Mouse (Mus musculus) midbrain, embryonic 16.5 days (tissue): ENCODE measurements around the gene Cacnb3. TPM values are rescaled to one million over a fixed set of nuclear protein-coding genes. Genes with fewer than 3 reads are reported as not detected.
A peak's percentile ranks its signal among the peaks of the same experiment; 100 is the strongest.

Experiments
- ATAC-seq: fragments of 200-750 bp; cut with Nextera tagmentation; 2 replicates; pipeline ENCODE4 v1.8.0; 2017; ENCODE audit warnings: moderate TSS enrichment
- H3K27ac ChIP-seq: fragments of 300-500 bp; sonication (generic); 2 replicates; pipeline ENCODE4 v1.5.1; 2014; ENCODE audit warnings: mild to moderate bottlenecking, low read length, mixed read lengths
- H3K27me3 ChIP-seq: fragments of 300-500 bp; sonication (generic); 2 replicates; pipeline ENCODE4 v1.6.1; 2014; ENCODE audit warnings: low read depth, low read length, mixed read lengths; ENCODE audit not compliant: control insufficient read depth, insufficient read depth
- H3K36me3 ChIP-seq: fragments of 300-500 bp; sonication (generic); 2 replicates; pipeline ENCODE4 v1.6.1; 2014; ENCODE audit warnings: mild to moderate bottlenecking, low read length, moderate library complexity, mixed read lengths; ENCODE audit not compliant: control insufficient read depth, insufficient read depth
- H3K4me1 ChIP-seq: fragments of 300-500 bp; sonication (generic); 2 replicates; pipeline ENCODE4 v1.6.1; 2014; ENCODE audit warnings: mild to moderate bottlenecking, low read length, mixed read lengths; ENCODE audit not compliant: control insufficient read depth, insufficient read depth
- H3K4me2 ChIP-seq: fragments of 300-500 bp; sonication (generic); 2 replicates; pipeline ENCODE4 v1.6.1; 2014; ENCODE audit warnings: mild to moderate bottlenecking, low read length, mixed read lengths
- H3K4me3 ChIP-seq: fragments of 300-500 bp; sonication (generic); 2 replicates; pipeline ENCODE4 v1.5.1; 2014; ENCODE audit warnings: low read depth, mild to moderate bottlenecking, low read length, moderate library complexity, mixed read lengths
- H3K9ac ChIP-seq: fragments of 300-500 bp; sonication (generic); 2 replicates; pipeline ENCODE4 v1.6.1; 2014; ENCODE audit warnings: low read depth, low read length, mixed read lengths
- H3K9me3 ChIP-seq: fragments of 300-500 bp; sonication (generic); replicated peaks from 2 replicates; pipeline ENCODE4 v1.6.1; 2014; ENCODE audit warnings: mild to moderate bottlenecking, low read length, mixed read lengths; ENCODE audit not compliant: control insufficient read depth, poor library complexity, severe bottlenecking
- WGBS: fragments of 180-500 bp; shearing (Covaris S2); extraction: QIAGEN DNeasy Blood & Tissue Kit; methylation state at CpG from one replicate; pipeline ENCODE4 v1.1.7; 2014; 5-methylcytosine and 5-hydroxymethylcytosine counted together
- polyA plus RNA-seq: library from polyadenylated mRNA; unstranded; fragments of >200 nt; fragmentation: Nextera tagmentation; extraction: Ambion mirVana; gene quantifications from 2 replicates; pipeline ENCODE4 v1.2.1, GENCODE M21; 2015

Gene Cacnb3
- polyA plus RNA-seq, 1 experiment from 2014 or later, result 198 TPM

DNA sequence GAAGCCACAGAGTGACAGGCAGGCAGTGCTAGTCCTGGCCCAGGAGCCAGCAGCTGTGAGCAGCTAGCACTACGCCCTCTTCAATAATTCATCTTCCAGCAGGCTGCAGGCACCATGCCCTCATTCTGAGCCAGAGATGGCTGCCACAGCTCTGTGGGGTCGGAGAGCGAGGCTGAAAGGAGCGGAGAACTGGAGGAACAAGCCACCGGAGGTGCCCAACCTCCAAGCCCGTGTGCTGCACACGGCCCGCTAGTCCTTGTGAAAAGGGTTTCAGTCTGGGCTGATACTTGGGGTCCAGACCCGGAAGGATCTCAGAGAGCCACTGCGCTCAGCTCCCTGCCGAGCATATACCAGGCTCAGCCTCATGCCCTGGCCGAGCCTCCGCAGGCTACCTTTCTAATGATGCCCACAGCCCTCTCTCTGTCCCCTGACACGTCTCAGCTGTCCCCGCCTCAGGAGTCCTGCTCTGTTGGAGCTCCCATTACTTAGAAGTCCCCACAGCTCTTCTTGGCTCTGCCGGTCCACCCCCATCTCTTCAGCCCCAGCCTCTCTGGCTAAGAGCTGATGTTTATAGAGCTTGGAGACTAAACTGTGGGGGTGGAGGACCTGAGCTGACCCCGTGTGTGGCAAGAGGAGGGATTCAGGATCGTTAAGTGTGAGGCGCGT lies 1.9 kb upstream of the Cacnb3 start:
- Histone ChIP-seq H3K4me1 (peaks cover 25% of the 10 kb centered on the region), H3K4me3 (peak overlapping the region; percentile 0; the same call in 1 of the 2 replicates), H3K36me3 (no peaks in the 10 kb centered on the region), H3K27ac (peak overlapping the region; percentile 58), H3K27me3 (no peaks in the 10 kb centered on the region), H3K9me3 (no peaks in the 10 kb centered on the region; the same call in 1 of the 2 replicates), H3K9ac (peak overlapping the region; percentile 61), H3K4me2 (peak overlapping the region; percentile 40)
- WGBS, result 8% methylated on average over 20 of the region's 20 CpGs
- no peak; the same call in 1 of the 2 replicates for ATAC-seq

DNA sequence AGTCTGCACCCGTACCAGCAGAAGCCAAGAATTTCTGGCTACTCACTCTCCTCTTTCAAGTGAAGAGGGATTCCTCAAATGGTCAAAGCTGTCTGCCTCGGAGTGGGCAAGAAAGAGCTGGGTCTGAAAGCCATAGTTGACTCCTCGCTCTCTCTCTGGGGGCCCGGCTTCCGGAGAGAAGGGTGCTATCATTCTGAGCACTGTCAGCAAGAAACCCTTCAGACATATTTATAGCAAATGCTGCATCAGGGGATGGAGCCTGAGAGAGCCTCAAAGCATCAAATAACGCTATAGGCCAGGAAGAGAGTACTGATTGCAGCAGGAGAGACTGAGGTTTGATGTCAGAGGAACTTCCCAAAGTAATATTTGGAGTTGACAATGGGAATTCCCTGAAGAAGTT lies 1.2 kb upstream of the Cacnb3 start:
- 60% methylated on average over 6 of the region's 6 CpGs for WGBS
- no peak overlapping the region for H3K4me3 ChIP-seq
- H3K4me2 ChIP-seq, result no peak overlapping the region
- H3K27me3 ChIP-seq, result no peaks in the 10 kb centered on the region
- no peak overlapping the region for H3K9ac ChIP-seq
- ATAC-seq, result no peak
- H3K36me3 ChIP-seq, result no peaks in the 10 kb centered on the region
- peaks cover 25% of the 10 kb centered on the region for H3K4me1 ChIP-seq
- no peaks in the 10 kb centered on the region for H3K9me3 ChIP-seq
- H3K27ac ChIP-seq, result no peak overlapping the region

DNA sequence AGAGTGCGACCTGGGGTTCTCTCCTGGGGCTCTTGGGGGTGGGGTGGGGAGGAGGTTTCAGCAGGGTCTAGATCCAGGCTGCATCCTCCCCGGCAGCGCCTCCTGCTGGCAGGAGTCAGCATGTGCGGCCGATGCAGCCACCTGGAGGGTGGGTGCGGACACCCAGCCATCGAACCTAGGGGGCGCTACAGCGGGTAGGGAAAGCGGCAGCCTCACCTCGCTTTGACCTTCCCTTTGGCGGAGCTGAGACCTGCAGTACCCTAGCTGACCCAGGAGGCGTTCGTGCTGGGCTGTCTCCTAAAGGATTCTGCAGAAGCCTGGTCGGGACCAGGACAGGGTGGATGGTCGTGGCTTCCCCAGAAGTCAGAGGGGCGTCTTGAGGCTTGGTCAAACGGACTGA lies 853 bp downstream of the Cacnb3 start:
- 0 out of 2 replicates have a peak, but pooled peaks have one; percentile 11 for ATAC-seq

DNA sequence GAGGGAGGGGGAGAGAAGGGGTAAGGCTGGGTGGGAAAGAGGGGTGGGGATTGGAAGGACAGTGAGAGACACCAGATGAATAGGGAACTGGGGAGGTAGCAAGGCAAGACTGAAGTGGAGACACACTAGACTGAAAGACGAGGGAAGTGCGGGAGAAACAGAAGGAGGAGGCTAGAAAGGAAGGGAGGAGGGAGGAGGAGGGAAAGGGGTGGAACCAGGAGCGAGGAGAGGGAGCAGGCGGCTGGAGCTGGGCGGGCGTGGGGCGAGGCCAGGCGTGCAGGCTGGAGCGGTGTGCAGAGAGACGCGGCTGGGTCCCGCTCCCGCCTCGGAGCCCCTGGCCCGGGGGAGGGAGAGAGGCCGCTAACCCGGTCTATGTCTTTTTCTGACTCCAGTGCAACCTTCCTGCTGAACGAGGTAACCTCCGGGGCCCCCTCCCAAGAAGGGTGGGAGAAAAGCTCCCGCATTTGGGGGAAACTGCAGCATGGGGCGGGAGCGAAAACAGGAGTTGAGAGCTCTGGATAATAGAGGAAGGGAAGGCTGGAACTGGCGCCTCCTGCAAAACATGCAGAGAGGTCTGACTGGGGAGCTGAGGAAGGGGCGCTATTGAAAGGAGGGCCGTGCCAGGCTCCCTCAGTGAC lies 1.6 kb downstream of the Cacnb3 start:
- peak overlapping the region; percentile 96 for H3K9ac ChIP-seq
- H3K27ac ChIP-seq, result peak overlapping the region; percentile 98
- peak overlapping the region; percentile 69 for H3K4me2 ChIP-seq
- no peaks in the 10 kb centered on the region for H3K27me3 ChIP-seq
- H3K36me3 ChIP-seq, result no peaks in the 10 kb centered on the region
- H3K4me3 ChIP-seq, result peak overlapping the region; percentile 84
- H3K9me3 ChIP-seq, result no peaks in the 10 kb centered on the region
- ATAC-seq, result peak; percentile 69
- peaks cover 41% of the 10 kb centered on the region for H3K4me1 ChIP-seq
- WGBS, result under 1% methylated on average over 23 of the region's 25 CpGs

More for the DNA sequence above, 853 bp downstream of the Cacnb3 start:
- WGBS, result under 1% methylated on average over 18 of the region's 18 CpGs
- H3K4me3 ChIP-seq, result peak overlapping the region; percentile 84
- no peaks in the 10 kb centered on the region for H3K9me3 ChIP-seq
- H3K27ac ChIP-seq, result peak overlapping the region; percentile 98
- no peaks in the 10 kb centered on the region for H3K36me3 ChIP-seq
- peaks cover 33% of the 10 kb centered on the region for H3K4me1 ChIP-seq
- no peaks in the 10 kb centered on the region for H3K27me3 ChIP-seq
- H3K4me2 ChIP-seq, result peak overlapping the region; percentile 69
- H3K9ac ChIP-seq, result peak overlapping the region; percentile 96

DNA sequence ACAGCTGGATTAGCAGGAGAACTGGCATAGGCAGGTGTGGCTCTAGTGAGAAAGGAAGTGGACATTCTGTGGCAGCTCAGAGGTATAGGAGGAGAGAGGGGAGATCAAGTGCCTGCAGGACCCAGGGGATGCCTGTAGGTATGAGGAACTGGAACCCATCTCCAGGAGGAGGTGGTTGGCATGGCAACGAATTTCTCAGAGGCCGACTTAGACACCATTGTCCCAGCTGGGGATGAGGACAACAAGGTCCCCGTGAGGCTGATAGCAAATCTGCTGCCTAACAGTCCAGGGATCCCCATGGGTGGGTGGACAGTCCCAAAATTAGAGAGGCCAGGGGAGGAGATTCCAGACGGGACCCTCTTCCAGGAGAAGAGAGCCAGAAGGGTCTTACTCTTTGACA lies 2.3 kb downstream of the Cacnb3 start:
- 0% methylated on average over 4 of the region's 4 CpGs for WGBS
- peaks cover 48% of the 10 kb centered on the region for H3K4me1 ChIP-seq
- peak overlapping the region; percentile 98 for H3K27ac ChIP-seq
- no peaks in the 10 kb centered on the region for H3K27me3 ChIP-seq
- H3K9ac ChIP-seq, result peak overlapping the region; percentile 96
- peak overlapping the region; percentile 84 for H3K4me3 ChIP-seq
- no peak for ATAC-seq
- peak overlapping the region; percentile 69 for H3K4me2 ChIP-seq
- no peaks in the 10 kb centered on the region for H3K9me3 ChIP-seq
- H3K36me3 ChIP-seq, result no peaks in the 10 kb centered on the region

DNA sequence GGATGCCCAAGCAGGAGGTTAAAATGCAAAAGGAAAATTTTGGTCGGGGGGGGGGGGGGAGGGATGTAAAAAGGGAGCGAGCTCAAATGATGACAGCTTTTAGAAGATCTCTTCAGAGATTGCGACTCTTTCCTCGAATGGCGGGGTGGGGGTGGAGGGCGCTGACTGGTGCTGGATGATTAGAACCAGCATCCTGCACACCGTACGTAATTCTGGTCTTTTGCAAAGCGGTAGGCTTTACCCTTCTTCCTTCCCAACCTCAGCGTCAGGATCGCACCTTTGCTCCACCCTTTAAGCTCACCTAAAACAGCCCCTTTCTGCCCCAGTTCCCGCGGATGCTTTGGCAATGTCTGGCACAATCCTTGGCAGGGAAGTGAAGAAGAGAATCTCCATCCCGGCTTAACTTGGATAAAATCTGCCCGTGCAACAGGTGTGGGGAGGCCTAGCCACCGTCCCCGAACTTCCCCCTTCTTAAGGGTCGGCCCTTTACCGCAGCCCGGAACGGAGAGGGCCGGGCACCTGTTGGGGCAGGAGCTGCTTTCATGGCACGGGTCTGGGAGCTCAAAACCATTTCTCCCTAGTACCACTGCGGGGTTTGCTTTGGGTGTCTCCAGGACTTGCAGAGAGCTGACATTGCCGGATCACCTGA lies 3.3 kb downstream of the Cacnb3 start:
- peaks cover 39% of the 10 kb centered on the region for H3K4me1 ChIP-seq
- peak; percentile 3 for ATAC-seq
- no peaks in the 10 kb centered on the region for H3K27me3 ChIP-seq
- WGBS, result under 1% methylated on average over 25 of the region's 25 CpGs
- peak overlapping the region; percentile 84 for H3K4me3 ChIP-seq
- H3K36me3 ChIP-seq, result no peaks in the 10 kb centered on the region
- H3K9me3 ChIP-seq, result no peaks in the 10 kb centered on the region
- H3K9ac ChIP-seq, result peak overlapping the region; percentile 96
- peak overlapping the region; percentile 69 for H3K4me2 ChIP-seq
- peak overlapping the region; percentile 98 for H3K27ac ChIP-seq

DNA sequence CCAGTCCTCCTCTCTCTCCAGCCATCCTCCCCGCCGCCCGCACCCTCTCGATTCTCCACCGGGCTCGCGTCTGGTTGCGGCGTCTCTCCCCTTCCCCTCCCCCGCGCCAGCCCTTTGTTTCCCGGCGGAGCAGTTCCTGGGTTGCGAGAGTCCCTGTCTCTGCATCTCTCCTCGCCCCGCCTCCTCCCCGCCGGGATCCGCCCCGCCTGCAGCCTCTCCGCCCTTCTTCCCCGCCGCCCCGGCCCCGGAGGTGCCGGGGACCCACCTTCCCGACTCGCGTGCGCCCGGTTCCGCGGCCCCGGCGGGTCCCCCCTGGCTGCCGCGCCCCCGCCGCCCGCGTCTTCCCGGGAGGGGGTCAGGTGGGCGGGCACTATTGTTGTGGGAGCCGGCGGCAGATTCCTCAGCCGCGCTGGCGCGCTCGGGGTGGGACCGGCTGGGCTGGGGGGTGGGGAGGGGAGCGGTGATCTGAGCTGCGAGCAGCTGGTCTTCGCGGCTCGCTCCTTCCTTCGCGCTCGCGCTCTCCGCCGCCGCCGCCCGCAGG lies 4.0 kb downstream of the Cacnb3 start:
- Histone ChIP-seq H3K4me1 (peaks cover 36% of the 10 kb centered on the region), H3K36me3 (no peaks in the 10 kb centered on the region; the same call in 1 of the 2 replicates), H3K27me3 (no peaks in the 10 kb centered on the region), H3K4me2 (peak overlapping the region; percentile 69), H3K9me3 (no peaks in the 10 kb centered on the region), H3K9ac (peak overlapping the region; percentile 96), H3K27ac (peak overlapping the region; percentile 98), H3K4me3 (peak overlapping the region; percentile 84)
- ATAC-seq, result peak; percentile 65
- under 1% methylated on average over 28 of the region's 65 CpGs for WGBS

DNA sequence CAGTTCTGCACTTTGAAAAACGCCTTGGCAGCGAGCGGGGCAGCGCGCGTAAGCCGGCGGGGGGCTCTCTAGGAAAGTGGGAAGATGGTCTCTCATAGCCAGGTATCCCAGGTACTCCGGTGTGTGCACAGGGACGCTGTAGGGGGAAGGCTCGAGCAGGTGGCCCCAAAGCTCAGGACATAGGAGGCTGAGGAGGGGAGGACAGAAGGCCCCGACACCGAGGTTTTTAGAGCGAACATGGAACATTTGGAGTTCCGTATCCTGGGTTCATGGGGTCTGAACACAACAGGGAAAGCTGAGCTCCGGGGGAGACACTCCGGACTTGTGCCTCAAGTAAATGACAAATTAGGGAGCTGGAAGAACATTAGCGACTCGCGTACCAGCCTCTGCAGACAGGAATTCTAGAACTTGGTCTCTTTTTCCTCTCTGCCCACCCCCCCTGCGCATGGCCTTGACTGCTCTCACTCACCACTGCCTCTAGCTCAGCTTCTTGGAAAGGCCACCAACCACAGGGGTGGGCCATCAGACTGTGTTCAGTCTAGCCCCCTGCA lies 4.7 kb downstream of the Cacnb3 start:
- H3K9me3 ChIP-seq, result no peaks in the 10 kb centered on the region
- peak overlapping the region; percentile 96 for H3K9ac ChIP-seq
- peak overlapping the region; percentile 98 for H3K27ac ChIP-seq
- peak overlapping the region; percentile 84 for H3K4me3 ChIP-seq
- peaks cover 36% of the 10 kb centered on the region for H3K4me1 ChIP-seq
- ATAC-seq, result peak; percentile 4; the same call in 1 of the 2 replicates
- no peaks in the 10 kb centered on the region for H3K27me3 ChIP-seq
- peak overlapping the region; percentile 69 for H3K4me2 ChIP-seq
- WGBS, result 0% methylated on average over 21 of the region's 21 CpGs
- H3K36me3 ChIP-seq, result peaks cover 6% of the 10 kb centered on the region
